Mouse (Mus musculus) bone marrow macrophage, adult 2 months (primary cell): Measurements from ENCODE around the gene Mvp. TPM values are rescaled to one million over a fixed set of nuclear protein-coding genes. Genes with fewer than 3 reads are reported as not detected.

Source experiments
- H3K27ac ChIP-seq: 2 replicates; pipeline ENCODE4 v1.5.1; 2012; ENCODE audit warnings: low read depth, low read length; ENCODE audit not compliant: insufficient read depth
- H3K4me1 ChIP-seq: 2 replicates; pipeline ENCODE4 v1.6.1; 2012; ENCODE audit warnings: low read length; ENCODE audit not compliant: control insufficient read depth, insufficient read depth
- H3K4me3 ChIP-seq: 2 replicates; pipeline ENCODE4 v1.5.1; 2012; ENCODE audit warnings: mild to moderate bottlenecking, low read length, moderate library complexity; ENCODE audit not compliant: insufficient read depth
- CTCF ChIP-seq: IDR thresholded peaks from 2 replicates; pipeline ENCODE4 v1.5.1; 2012; ENCODE audit warnings: low read depth, mild to moderate bottlenecking, low read length, moderate library complexity
- POLR2A ChIP-seq: IDR thresholded peaks from 2 replicates; pipeline ENCODE4 v1.6.1; 2012; ENCODE audit warnings: mild to moderate bottlenecking, low read depth, low read length, borderline replicate concordance
- polyA plus RNA-seq: library from polyadenylated mRNA; stranded (reverse); fragments of >200 nt; gene quantifications from 2 replicates; pipeline ENCODE4 v1.2.4, GENCODE M21; 2012; ENCODE audit not compliant: missing spikeins, insufficient read depth, insufficient read length

The Mvp gene
- polyA plus RNA-seq, 1 experiment = 96.2 TPM

GRCm38 (mm10) chr7:127003620-127004019 lies 10.8 kb downstream of the Mvp start:
- H3K4me3 ChIP-seq = no peak overlapping the region
- peaks cover 22% of the 10 kb centered on the region for H3K4me1 ChIP-seq
- no peak overlapping the region for H3K27ac ChIP-seq
- TF ChIP-seq POLR2A (no peak), CTCF (no peak)

- H3K4me1 ChIP-seq = peaks cover 7% of the 10 kb centered on the region
These were observed 14.9 kb downstream of the Mvp start for GRCm38 (mm10) chr7:126999568-126999967.

GRCm38 (mm10) chr7:126996449-126996848 lies 18.0 kb downstream of the Mvp start:
- Histone ChIP-seq H3K27ac (no peak overlapping the region), H3K4me1 (no peaks in the 10 kb centered on the region)
- TF ChIP-seq POLR2A = no peak
- no peak for TF ChIP-seq CTCF

More at GRCm38 (mm10) chr7:126999568-126999967, 14.9 kb downstream of the Mvp start:
- no peak for TF ChIP-seq POLR2A
- no peak for TF ChIP-seq CTCF
- no peak overlapping the region for H3K27ac ChIP-seq
- H3K4me3 ChIP-seq = no peak overlapping the region

GRCm38 (mm10) chr7:126988816-126989215 lies 25.6 kb downstream of the Mvp start:
- no peak overlapping the region for H3K4me3 ChIP-seq
- H3K27ac ChIP-seq = no peak overlapping the region
- TF ChIP-seq CTCF = no peak
- TF ChIP-seq POLR2A = no peak
- no peaks in the 10 kb centered on the region for H3K4me1 ChIP-seq

More at GRCm38 (mm10) chr7:126996449-126996848, 18.0 kb downstream of the Mvp start:
- H3K4me3 ChIP-seq = no peak overlapping the region

- TF ChIP-seq POLR2A = no peak
- no peak for TF ChIP-seq CTCF
- no peak overlapping the region for H3K27ac ChIP-seq
- H3K4me3 ChIP-seq = no peak overlapping the region
- no peaks in the 10 kb centered on the region for H3K4me1 ChIP-seq
These were observed 28.1 kb downstream of the Mvp start for GRCm38 (mm10) chr7:126986319-126986718.

- H3K27ac ChIP-seq = no peak overlapping the region
- TF ChIP-seq POLR2A (no peak), CTCF (no peak)
- no peaks in the 10 kb centered on the region for H3K4me1 ChIP-seq
These were observed 29.6 kb downstream of the Mvp start for GRCm38 (mm10) chr7:126984667-126985444.

GRCm38 (mm10) chr7:126983113-126983512 lies 31.3 kb downstream of the Mvp start:
- no peaks in the 10 kb centered on the region for H3K4me1 ChIP-seq
- H3K27ac ChIP-seq = no peak overlapping the region
- no peak for TF ChIP-seq POLR2A
- no peak for TF ChIP-seq CTCF
- H3K4me3 ChIP-seq = no peak overlapping the region

More at GRCm38 (mm10) chr7:126984667-126985444, 29.6 kb downstream of the Mvp start:
- H3K4me3 ChIP-seq = no peak overlapping the region

- no peak overlapping the region for H3K4me3 ChIP-seq
- no peaks in the 10 kb centered on the region for H3K4me1 ChIP-seq
- H3K27ac ChIP-seq = no peak overlapping the region
- TF ChIP-seq CTCF (no peak), POLR2A (no peak)
These were observed 32.4 kb downstream of the Mvp start for GRCm38 (mm10) chr7:126982054-126982453.

- no peaks in the 10 kb centered on the region for H3K4me1 ChIP-seq
These were observed 32.8 kb downstream of the Mvp start for GRCm38 (mm10) chr7:126981601-126982000.

GRCm38 (mm10) chr7:126978841-126979240 lies 35.6 kb downstream of the Mvp start:
- no peak for TF ChIP-seq POLR2A
- no peak for TF ChIP-seq CTCF

More at GRCm38 (mm10) chr7:126981601-126982000, 32.8 kb downstream of the Mvp start:
- no peak for TF ChIP-seq CTCF
- TF ChIP-seq POLR2A = no peak
- Histone ChIP-seq H3K27ac (no peak overlapping the region), H3K4me3 (no peak overlapping the region)

More at GRCm38 (mm10) chr7:126978841-126979240, 35.6 kb downstream of the Mvp start:
- Histone ChIP-seq H3K27ac (no peak overlapping the region), H3K4me3 (no peak overlapping the region), H3K4me1 (peaks cover 10% of the 10 kb centered on the region)
